Mouse (Mus musculus): Measurements from ENCODE around the gene Ugp2.

Ugp2 gene

GRCm38 (mm10) chr11:21371122-21371806, at the start of gene Ugp2:
Ugp2 (minus strand) TSS chr11:21371201.
- DNase-seq (ENCODE audit: low spot score), result peak; percentile 97

DNA sequence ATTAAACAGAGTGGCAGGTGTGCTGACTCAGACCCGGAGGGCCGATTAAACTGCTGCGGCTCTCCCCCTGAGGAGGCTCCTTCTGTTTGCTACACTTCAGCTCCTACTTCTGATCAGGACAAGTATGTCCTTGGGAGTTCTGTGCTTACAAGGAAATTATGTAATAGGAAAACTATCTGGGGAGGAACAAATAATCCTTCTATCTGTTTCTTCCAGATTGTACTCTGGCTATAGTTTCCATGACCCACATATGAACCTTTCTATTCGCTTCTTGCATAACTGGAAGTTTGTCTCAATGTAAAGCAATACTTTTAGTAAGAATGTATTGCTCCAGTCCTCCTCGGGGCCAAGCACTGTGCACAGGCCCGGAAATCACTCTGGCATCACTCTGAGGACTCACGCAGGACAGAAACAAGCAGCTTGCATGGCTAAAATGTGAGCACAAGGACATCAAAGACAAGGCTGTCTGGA, 43.9 kb upstream of the Ugp2 start:
- DNase-seq (ENCODE audit: low spot score), result no peak

DNA sequence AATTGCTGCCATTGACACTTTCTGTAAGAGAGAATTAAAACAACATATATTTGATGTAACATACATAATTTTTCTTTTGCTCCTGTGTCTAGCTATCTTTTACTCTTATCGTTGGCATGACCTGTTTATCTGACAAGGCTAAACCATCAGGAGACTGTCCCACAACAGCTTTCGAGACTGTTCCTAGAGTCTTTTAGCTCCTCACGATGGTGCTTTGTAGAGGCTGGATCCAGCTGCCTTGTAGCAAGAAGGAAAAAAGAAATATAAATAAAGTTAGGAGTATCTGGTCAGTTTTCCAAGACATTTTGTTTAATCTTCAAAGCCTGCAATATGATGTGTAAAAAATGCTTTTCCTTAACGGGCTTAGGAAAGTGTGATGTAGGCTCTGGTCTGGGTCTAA, 35.7 kb upstream of the Ugp2 start:
- no peak for DNase-seq (ENCODE audit: low spot score)

- no peak for DNase-seq (ENCODE audit: low spot score)
These were observed 35.1 kb upstream of the Ugp2 start for GRCm38 (mm10) chr11:21406141-21406540.

DNA sequence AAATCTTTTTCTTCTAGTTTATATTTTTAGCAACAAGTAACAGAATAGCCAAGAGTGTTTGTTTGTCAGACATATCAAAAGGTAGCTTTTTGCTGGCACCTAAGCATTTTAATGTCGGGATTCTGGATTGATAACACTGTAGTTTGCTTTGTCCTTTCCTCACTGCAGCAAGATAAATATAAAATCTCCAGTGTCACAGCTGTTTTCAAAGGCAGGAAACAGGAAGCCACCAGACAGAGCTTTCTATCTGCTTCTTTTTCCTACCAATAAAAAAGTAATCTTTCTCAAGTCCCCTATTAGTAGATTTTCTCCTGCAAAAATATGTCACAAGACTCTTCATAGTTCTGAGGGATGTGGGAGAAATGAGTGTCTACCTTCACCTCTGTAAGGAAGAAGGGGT, 32.9 kb upstream of the Ugp2 start:
- DNase-seq (ENCODE audit: low spot score), result no peak

DNA sequence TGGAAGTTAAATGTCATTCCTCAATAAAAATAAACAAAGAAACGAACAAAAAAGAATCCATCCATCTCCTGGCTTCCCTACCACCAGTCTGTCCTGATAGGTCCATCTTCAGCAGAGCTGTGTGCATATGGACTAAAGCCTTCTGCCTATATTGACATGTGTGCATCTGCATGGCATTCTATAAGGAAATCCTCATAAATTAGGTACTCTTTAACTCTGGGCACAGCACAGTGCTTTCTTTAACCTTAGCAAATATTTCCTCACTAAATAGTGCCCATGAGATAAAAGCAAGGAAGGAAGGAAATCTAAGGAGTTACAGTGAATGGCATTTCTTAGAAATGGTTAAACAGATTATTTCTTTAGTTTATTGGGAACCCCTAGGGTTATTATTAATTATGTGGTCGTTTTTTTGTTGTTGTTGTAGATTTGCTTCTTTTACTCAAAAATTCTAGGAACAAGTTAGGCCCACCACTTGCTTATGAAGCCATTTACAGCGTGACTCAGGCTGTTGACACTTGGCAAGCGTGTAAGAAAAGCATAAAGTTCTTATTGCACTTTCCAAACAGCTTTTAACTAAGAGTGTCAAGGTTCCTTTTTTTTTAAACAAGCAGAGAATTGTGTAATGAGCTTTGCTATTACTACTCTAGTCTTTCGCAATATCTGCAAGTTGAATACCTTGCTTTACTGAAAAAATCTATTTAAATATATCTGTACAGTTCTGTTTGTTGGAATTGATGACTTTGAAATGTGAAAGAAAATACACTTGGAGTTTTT, 31.7 kb upstream of the Ugp2 start:
- DNase-seq (ENCODE audit: low spot score), result no peak

- DNase-seq (ENCODE audit: low spot score), result no peak
These were observed 30.2 kb upstream of the Ugp2 start for GRCm38 (mm10) chr11:21401248-21401647.

DNA sequence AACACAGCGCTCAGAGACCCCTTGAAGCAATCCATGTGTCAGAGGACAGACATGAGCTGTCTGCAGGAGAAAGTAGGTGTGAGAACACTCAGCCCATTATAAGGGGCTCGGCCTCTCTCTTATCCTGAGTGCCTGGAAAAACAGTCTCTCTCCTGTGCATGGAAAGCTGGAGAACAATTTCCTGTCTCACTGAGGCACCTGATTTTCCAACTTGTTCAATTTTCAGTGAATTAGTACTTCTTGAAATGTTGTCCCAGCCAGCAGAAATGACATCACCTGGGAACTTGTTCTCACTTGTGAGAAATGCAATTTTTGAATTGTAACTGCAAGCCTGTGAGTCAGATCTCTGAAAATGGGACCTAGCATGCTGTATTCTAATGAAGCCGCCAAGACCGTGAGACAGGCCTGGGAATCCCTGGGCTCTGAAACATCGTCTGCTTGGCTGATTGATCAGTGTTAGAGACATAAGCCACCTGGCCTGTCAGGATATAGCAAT, 28.2 kb upstream of the Ugp2 start:
- no peak for DNase-seq (ENCODE audit: low spot score)

DNA sequence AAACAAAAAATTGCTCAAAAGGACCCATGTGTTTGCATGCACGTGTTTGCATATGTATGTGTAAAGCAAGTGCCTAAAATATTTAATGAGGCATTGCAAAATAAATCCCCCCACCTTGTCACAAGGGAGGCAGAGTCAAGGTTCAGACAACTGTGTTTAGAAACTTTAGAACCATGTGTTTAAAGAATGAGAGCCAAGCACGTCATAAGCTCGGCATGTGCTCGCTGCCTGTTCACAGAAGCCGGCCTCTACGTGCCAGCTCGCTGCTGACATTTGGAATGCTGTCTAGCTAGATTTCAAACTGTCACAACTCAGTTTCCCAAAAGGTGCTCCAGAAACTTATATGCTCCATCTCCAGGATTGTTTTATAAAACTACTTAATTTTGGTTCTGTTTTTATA, 27.5 kb upstream of the Ugp2 start:
- DNase-seq (ENCODE audit: low spot score), result no peak

DNA sequence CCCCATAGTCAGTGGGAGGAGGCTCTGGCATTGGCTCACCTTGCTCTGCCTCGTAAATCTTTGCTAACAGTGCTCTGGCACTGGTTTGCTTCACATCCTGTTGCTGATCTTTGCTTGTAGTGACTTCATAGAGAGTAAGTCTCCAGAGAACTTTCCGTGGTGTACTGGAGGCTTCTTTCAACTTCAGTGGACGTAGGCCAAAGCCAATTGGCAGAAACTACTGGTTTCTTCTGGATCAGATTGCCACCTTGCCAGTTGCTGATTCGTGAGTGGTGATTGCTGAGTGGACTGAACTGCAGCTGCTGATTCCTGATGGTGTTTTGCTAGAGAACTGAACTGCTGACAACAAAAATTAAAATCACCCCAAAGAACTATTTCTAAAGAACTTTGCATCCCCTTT, 15.8 kb upstream of the Ugp2 start:
- no peak for DNase-seq (ENCODE audit: low spot score)

- DNase-seq (ENCODE audit: low spot score), result no peak
These were observed 3.1 kb upstream of the Ugp2 start for GRCm38 (mm10) chr11:21374096-21374495.

DNA sequence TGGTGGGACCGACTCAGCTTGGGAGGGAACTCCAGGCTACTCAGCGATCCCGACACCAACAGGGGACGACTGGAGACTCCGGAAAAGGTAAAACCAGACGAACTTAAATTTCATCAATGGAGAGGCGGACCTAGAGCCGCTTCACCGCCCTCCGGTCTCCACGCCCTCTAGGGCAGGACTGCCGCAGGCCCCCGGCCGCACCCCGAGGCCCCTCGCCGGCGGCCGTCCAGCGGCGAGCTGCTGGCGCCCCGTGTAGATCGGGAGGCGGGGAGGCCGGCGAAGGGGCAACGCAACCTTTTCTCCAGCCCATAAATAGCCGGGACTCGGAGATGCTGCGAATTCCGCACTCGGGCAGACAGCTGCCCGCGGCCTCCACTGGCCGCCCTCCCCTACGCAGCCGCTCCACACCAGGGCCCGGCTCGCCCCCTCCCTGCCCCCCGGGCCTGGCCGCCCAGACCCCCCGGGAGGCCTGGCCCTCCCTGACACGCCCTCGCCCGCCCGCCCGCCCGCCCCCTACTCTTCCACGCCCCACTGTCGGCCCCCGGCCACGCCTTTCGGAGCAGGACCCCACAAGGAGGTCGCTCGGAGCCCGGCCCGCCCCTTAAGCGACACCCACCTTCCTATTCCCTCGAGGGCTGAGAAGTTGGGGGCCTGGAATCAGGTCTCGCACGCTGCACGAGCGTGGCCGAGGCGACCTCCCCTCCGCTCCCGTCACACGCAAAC, 441 bp downstream of the Ugp2 start:
- DNase-seq (ENCODE audit: low spot score), result peak; percentile 80

DNA sequence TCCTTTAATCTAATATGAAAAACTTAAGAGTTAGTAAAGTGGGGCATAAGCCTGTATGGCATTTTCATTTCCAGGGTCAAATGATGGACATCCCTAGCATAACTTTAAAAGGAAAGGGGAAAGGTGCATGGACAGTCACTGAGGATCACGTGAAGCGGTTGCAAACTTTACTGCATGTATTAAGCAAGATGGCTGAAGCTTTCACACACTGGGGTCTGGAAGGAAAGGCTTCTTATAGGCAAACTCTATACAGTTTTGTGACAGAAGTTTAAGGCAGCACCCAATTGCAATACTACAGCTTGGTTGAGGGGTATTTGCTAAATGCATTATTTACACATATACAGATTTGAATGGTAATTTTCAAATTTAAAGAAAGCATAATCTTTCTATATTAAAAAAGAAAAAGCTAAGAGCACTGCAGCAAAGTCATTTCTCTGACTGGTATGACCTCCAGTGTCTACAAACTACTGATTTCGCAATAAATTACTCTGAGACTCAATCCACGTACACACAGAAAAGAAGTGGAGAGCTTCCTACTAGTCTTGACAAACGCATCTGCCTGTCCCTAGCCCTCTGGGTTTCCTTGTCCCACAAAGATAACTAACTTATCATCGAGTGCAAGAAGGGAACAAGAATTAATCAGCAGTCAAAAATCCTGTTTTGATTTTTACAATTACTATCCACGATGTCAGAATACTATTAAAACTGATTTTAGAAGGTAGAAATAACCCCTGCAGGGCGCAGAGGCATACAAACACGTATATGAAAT, 1.6 kb downstream of the Ugp2 start:
- DNase-seq (ENCODE audit: low spot score), result peak; percentile 43

- DNase-seq (ENCODE audit: low spot score), result no peak
These were observed 2.5 kb downstream of the Ugp2 start for GRCm38 (mm10) chr11:21368466-21368865.

DNA sequence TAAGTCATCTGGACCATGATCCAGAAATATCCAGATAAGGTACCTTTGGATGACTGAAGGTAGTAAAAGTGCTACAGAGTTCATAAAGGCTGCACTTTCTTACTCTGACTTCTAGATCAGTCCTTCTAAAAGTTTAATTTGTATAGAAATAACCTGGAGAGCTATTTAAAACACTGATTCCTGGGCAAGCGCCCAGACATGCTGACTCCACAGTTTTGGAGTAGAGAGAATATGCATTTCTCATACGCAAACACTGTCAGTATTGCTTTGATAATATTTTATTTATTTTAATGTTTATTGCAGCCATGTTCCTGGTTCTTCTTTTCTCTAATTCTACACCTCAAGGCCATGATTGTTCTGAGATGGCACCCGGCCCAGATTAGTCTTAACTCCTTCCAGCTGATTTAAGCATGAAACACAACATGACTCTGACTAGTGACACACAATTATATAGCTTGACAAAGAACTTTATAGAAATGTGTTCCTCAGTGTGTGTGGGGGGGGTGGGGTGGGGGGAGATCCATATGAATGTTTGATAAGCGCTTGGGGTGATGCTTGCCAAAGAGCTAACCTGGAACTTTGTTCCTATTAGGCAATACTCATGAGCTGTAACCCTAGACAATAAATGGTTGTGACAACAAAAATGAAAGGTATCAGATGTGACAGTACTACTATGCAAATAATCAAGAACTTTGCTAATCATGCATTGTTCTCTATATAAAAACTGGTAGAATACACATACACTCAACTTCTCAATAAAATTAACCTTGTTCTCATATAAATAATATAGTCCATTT, 7.7 kb downstream of the Ugp2 start:
- DNase-seq (ENCODE audit: low spot score), result no peak

DNA sequence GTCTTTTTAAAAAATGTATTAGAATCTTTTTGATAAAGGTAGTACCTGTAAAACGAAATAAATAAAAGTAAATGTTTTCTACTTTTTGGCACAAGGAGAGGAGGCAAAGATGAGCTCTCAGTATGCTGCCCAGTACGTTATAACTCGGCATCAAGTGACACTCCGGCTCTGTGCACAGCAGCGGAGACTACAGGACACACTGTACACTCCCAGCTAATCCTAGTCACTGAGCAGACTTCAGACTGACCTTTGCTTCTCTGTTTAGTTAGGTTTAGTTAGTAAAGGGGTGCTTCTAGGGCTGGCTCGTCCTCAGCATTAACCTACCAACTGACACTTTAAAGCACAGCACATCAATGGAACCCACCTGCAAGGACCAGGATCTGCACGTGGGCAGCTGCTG, 19.7 kb downstream of the Ugp2 start:
- no peak for DNase-seq (ENCODE audit: low spot score)

DNA sequence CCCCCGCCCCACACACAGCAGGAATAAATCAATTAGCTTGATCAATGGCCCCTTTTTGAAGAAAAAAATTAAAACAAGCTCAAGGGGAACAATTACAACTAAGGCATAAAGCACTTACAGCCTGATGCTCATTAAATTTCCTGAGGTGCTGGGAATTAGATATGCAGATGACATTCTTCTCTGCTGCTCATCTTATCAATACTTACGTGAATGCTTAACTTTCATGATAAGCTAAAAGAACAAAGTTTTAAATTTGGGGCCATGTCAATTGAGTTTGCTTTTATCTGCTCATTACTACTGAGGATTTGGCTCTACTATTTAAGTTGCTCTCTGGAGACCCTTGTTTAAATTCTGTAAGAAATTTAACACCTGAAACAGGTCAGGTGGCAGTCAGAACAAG, 22.1 kb downstream of the Ugp2 start:
- no peak for DNase-seq (ENCODE audit: low spot score)

DNA sequence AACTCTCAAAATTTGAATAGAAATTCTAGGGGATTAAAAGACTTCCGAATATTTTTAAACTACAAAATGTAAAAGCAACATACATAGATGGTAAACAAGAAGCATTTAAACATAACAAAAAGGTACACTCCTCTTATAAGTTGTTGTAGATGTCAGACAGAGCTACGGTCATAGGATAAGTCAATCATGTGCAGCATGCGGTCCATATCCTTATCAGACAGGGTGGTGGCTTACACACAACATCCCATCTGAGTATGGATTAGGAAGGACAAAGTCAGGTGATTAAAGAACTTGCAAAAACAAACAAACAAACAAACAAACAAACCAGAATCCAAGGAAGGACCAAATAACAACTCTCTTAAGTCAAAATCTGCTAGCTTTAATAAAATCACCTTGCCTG, 25.0 kb downstream of the Ugp2 start:
- DNase-seq (ENCODE audit: low spot score), result no peak

GRCm38 (mm10) chr11:21343490-21343889, 27.5 kb downstream of the Ugp2 start:
- DNase-seq (ENCODE audit: low spot score), result no peak

DNA sequence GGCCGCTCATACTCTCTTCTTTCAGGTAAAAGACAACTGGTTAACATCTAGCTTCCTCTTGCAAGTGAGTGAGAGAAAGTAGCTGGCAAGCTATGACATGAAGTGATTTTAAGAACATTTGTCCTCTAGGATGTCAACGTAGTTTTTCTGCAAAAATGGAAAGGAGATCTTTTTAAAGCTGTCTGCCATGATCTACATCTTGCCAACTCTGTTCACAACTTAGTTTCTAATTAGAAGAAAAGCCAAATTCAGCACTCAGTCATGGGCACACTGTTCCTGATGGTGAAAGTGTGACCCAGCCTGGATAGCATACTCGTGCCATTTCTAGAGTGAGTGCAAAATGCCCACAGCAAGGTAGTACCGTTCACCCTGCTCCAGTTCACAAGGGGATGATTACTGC, 31.9 kb downstream of the Ugp2 start:
- no peak for DNase-seq (ENCODE audit: low spot score)

GRCm38 (mm10) chr11:21337855-21338254, 33.1 kb downstream of the Ugp2 start:
- no peak for DNase-seq (ENCODE audit: low spot score)

Data from retina, embryonic 14.5 days (tissue).